ENCODE assay signal across 24 mouse cellular contexts in the genomic region with DNA sequence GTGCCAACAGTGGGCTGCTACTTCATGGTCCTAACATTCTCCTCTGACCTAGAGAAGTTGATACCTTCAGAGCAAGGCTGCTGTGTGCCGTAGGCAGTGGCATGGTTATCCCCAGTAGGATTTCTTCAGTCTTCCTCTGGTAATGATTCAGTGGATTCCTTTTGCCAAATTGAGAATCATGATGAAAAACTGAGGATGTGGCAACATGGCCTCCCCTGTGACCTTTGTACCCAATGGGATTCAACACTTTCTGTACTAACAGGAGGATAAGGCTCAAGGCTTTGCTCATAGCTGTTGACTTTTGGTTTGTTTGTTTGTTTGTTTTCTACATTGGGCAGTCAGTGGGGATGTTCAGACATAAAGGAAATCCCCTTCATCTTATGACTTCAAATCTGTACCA.
DNase-seq lines count a peak whose midpoint lies in the region.
"Had no signal": no experiment of that assay in that cellular context is flagged by ENCODE, and none has a peak within 500 bp of the region (broad histone marks: within the 10 kb centered on the region; RNA-seq: fewer than 3 reads in every experiment).

No protein-coding gene starts in this region.

- H3K9me3 ChIP-seq in heart, embryonic 10.5 days, result no peaks in the 10 kb centered on the region
- H3K9me3 ChIP-seq: embryonic facial prominence, embryonic 10.5 days; embryonic facial prominence, embryonic 13.5 days; forebrain, embryonic 12.5 days; forebrain, embryonic 15.5 days; heart, embryonic 13.5 days had no signal

- WGBS in heart, embryonic 10.5 days, result 76% methylated on average over 1 of the region's 1 CpGs

- peak; percentile 28 for DNase-seq in adrenal gland, adult 2 months
- DNase-seq in adrenal gland, postnatal 4 days (ENCODE audit: low spot score in 2 of 2), result no peak
- peak; percentile 37 for DNase-seq in heart, adult 11 months
- DNase-seq in heart, embryonic 10.5 days (ENCODE audit: low spot score), result no peak
- DNase-seq in NIH3T3 (ENCODE audit: low read depth), result peak; percentile 27
- DNase-seq in gastrocnemius, adult 8-10 months (ENCODE audit: low spot score in 2 of 2), result no peak
- DNase-seq: cerebellum, adult 11-12 months; cerebellum, adult 8-10 months; cerebellum, postnatal 10 days; cerebellum, postnatal 36 days; embryo, embryonic 11 days; gastrocnemius, postnatal 14 days; heart, postnatal 14 days; heart, postnatal 4 days; kidney, adult 18-20 months had no signal

- H3K27me3 ChIP-seq in heart, embryonic 10.5 days (ENCODE audit: insufficient read depth, poor library complexity, severe bottlenecking), result peaks cover 10% of the 10 kb centered on the region
- H3K27me3 ChIP-seq: forebrain, embryonic 15.5 days; Patski had no signal

- H3K36me3 ChIP-seq in heart, embryonic 10.5 days, result no peaks in the 10 kb centered on the region
- H3K36me3 ChIP-seq: embryonic facial prominence, embryonic 10.5 days; embryonic facial prominence, embryonic 13.5 days; forebrain, embryonic 12.5 days; forebrain, embryonic 15.5 days; heart, embryonic 13.5 days had no signal

- H3K27ac ChIP-seq in heart, embryonic 10.5 days, result no peak overlapping the region
- H3K27ac ChIP-seq: embryonic facial prominence, embryonic 10.5 days; embryonic facial prominence, embryonic 13.5 days; forebrain, embryonic 12.5 days; forebrain, embryonic 15.5 days; heart, embryonic 13.5 days; hindbrain, embryonic 14.5 days; hindbrain, postnatal 0 days had no signal

- peaks cover 17% of the 10 kb centered on the region for H3K4me1 ChIP-seq in heart, embryonic 10.5 days
- H3K4me1 ChIP-seq: embryonic facial prominence, embryonic 13.5 days; forebrain, embryonic 12.5 days; forebrain, embryonic 15.5 days had no signal

- H3K4me3 ChIP-seq in heart, embryonic 10.5 days, result no peak overlapping the region
- H3K4me3 ChIP-seq: embryonic facial prominence, embryonic 10.5 days; embryonic facial prominence, embryonic 13.5 days; erythroblast, embryonic 14.5 days; forebrain, embryonic 12.5 days; forebrain, embryonic 15.5 days; heart, embryonic 13.5 days had no signal

Comparison
In these comparisons a context has a peak if more than half of its experiments do, and no peak if none do; other contexts are left out.
1. DNase-seq: peak in adrenal gland, adult 2 months (single experiment), heart, adult 11 months (single experiment) and NIH3T3 (single experiment); none in adrenal gland, postnatal 4 days (0 of 2), heart, embryonic 10.5 days (single experiment) and gastrocnemius, adult 8-10 months (0 of 2).